Mouse (Mus musculus) liver, embryonic 11.5 days (tissue): ENCODE results near the gene Taf8. TPM values are rescaled to one million over a fixed set of nuclear protein-coding genes. Genes with fewer than 3 reads are reported as not detected.

Experiments
- ATAC-seq: fragments of 200-750 bp; cut with Nextera tagmentation; replicated peaks from 2 replicates; pipeline ENCODE4 v1.8.0; 2017; ENCODE audit warnings: moderate number of reproducible peaks, mild to moderate bottlenecking, moderate TSS enrichment, moderate library complexity; ENCODE audit not compliant: low FRiP score
- DNase-seq: peaks from one replicate; pipeline ENCODE4 v3.0.0-alpha.2; 2017; ENCODE audit warnings: low spot score
- H3K27ac ChIP-seq: fragments of 300-500 bp; sonication (generic); 2 replicates; pipeline ENCODE4 v1.5.1; 2014; ENCODE audit warnings: mild to moderate bottlenecking, low read depth, low read length, control low read depth
- H3K27me3 ChIP-seq: fragments of 300-500 bp; sonication (generic); replicated peaks from 2 replicates; pipeline ENCODE4 v1.6.1; 2014; ENCODE audit warnings: low read length, mixed read lengths; ENCODE audit not compliant: control insufficient read depth, insufficient read depth
- H3K36me3 ChIP-seq: fragments of 300-500 bp; sonication (generic); 2 replicates; pipeline ENCODE4 v1.6.1; 2014; ENCODE audit warnings: mild to moderate bottlenecking, low read length, moderate library complexity, mixed read lengths; ENCODE audit not compliant: control insufficient read depth, insufficient read depth
- H3K4me1 ChIP-seq: fragments of 300-500 bp; sonication (generic); replicated peaks from 2 replicates; pipeline ENCODE4 v1.6.1; 2014; ENCODE audit warnings: low read length, mixed read lengths; ENCODE audit not compliant: control insufficient read depth, insufficient read depth
- H3K4me2 ChIP-seq: fragments of 300-500 bp; sonication (generic); 2 replicates; pipeline ENCODE4 v1.6.1; 2014; ENCODE audit warnings: mild to moderate bottlenecking, control low read depth, moderate library complexity
- H3K4me3 ChIP-seq: fragments of 300-500 bp; sonication (generic); 2 replicates; pipeline ENCODE4 v1.5.1; 2014; ENCODE audit warnings: low read depth, low read length, control low read depth
- H3K9ac ChIP-seq: fragments of 300-500 bp; sonication (generic); 2 replicates; pipeline ENCODE4 v1.6.1; 2014; ENCODE audit warnings: low read depth, low read length, control low read depth
- H3K9me3 ChIP-seq: fragments of 300-500 bp; sonication (generic); 2 replicates; pipeline ENCODE4 v1.6.1; 2016; ENCODE audit warnings: low read length, inconsistent platforms, mixed read lengths; ENCODE audit not compliant: control insufficient read depth
- WGBS: fragments of 180-500 bp; shearing (Covaris S2); extraction: QIAGEN DNeasy Blood & Tissue Kit; methylation state at CpG from one replicate; pipeline ENCODE4 v1.1.7; 2014; 5-methylcytosine and 5-hydroxymethylcytosine counted together
- polyA plus RNA-seq: library from polyadenylated mRNA; unstranded; fragments of >200 nt; fragmentation: Nextera tagmentation; extraction: Ambion mirVana; gene quantifications from 2 replicates; pipeline ENCODE4 v1.2.1, GENCODE M21; 2014

Gene Taf8
- polyA plus RNA-seq, 1 experiment from 2014 or later = 20.7 TPM

DNA sequence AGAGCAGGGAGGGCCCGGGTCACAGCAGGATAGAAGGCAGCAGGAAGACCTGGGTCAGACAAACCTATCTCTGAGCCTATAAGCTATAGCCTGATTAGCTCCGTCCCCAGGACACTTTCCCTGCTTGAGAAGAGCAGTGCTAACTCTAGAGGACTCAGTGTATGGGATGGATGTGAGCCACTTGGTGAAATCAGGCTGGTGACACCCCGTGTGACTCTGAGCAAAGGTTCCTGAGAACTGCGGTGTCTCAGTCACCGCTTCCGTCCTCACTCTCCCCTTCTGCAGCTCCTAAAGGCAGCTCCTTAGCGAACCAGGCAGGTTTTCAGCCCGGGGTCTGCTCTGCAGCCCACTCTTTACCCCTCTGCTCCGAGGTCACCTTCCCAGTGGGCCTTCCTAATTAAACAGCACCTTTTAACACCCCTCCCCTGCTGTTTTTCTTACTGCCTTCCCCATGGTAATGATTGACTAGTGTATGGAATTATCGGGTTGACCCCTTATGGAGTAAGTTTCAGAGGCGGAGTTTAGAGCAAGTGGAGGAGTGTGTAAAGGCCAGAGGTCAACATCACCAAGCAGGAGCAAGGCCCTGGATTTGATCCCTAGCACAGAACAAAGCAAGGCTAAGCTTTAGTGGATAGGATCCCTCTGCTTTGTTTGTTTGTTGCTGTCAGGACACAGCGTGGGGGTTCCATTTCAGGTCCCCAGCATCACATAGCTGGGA is 37.7 kb downstream of the Taf8 start:
- Histone ChIP-seq H3K27me3 (peaks cover 37% of the 10 kb centered on the region), H3K4me3 (no peak overlapping the region), H3K4me2 (peak overlapping the region; percentile 7; the same call in 1 of the 2 replicates), H3K9ac (no peak overlapping the region), H3K4me1 (peaks cover 22% of the 10 kb centered on the region), H3K9me3 (no peaks in the 10 kb centered on the region), H3K36me3 (no peaks in the 10 kb centered on the region), H3K27ac (0 out of 2 replicates have a peak overlapping the region, but pooled peaks have one; percentile 1)
- WGBS = 52% methylated on average over 12 of the region's 12 CpGs
- no peak for DNase-seq
- no peak for ATAC-seq

GRCm38 (mm10) chr17:47462728-47463388 is 39.2 kb downstream of the Taf8 start:
- Histone ChIP-seq H3K4me1 (peaks cover 22% of the 10 kb centered on the region), H3K4me3 (no peak overlapping the region), H3K36me3 (no peaks in the 10 kb centered on the region), H3K27me3 (peaks cover 23% of the 10 kb centered on the region), H3K27ac (no peak overlapping the region), H3K4me2 (no peak overlapping the region), H3K9ac (no peak overlapping the region), H3K9me3 (no peaks in the 10 kb centered on the region)
- DNase-seq = no peak
- 56% methylated on average over 9 of the region's 9 CpGs for WGBS
- ATAC-seq = no peak

DNA sequence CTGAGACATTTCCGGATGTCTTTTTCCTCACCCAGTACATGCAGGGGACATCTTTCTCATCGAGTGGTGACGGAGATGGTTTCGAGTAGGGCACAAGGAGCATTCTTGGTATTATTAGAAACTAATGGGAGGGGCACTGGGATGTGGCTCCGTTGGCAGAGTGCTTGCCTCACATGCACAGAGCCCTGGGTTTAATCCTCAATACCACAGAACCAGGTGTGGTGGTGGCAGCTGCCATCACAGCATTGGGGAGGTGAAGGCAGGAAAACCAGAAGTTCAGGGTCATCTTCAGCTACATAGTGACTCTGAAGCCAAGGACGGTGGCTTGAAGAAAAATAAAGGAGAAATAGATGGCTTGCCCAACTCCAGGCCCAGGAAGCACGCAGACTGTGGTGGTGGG is 39.9 kb downstream of the Taf8 start:
- ATAC-seq = no peak
- Histone ChIP-seq H3K36me3 (no peaks in the 10 kb centered on the region), H3K4me1 (peaks cover 22% of the 10 kb centered on the region), H3K9ac (no peak overlapping the region), H3K4me2 (no peak overlapping the region), H3K27me3 (peaks cover 16% of the 10 kb centered on the region), H3K4me3 (no peak overlapping the region), H3K9me3 (no peaks in the 10 kb centered on the region), H3K27ac (no peak overlapping the region)
- no peak for DNase-seq
- WGBS = 70% methylated on average over 7 of the region's 7 CpGs

DNA sequence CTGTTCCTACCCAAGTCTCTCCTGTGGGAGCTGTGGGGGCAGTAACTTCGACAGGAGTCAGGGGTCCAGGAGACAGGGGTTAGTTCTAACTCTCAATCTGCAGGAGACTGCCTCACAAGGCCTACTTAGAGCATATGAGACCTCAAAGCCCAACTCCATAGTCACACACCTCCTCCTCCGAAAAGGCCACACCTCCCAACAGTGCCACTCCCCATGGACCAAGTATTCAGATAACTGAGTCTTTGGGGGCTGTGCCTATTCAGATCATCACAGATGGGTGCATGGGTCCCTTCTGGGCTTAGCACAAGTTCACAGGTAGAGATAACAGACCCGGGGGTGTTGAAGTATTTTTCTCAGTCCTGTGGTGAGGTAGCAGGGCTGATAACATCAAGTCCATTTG is 40.4 kb downstream of the Taf8 start:
- no peak overlapping the region for H3K27ac ChIP-seq
- H3K9ac ChIP-seq = no peak overlapping the region
- H3K9me3 ChIP-seq = no peaks in the 10 kb centered on the region
- H3K4me3 ChIP-seq = no peak overlapping the region
- WGBS = 43% methylated on average over 3 of the region's 3 CpGs
- ATAC-seq (peak; percentile 38; the same call in 1 of the 2 replicates), DNase-seq (no peak)
- no peaks in the 10 kb centered on the region for H3K36me3 ChIP-seq
- peaks cover 22% of the 10 kb centered on the region for H3K4me1 ChIP-seq
- H3K4me2 ChIP-seq = no peak overlapping the region
- peaks cover 11% of the 10 kb centered on the region for H3K27me3 ChIP-seq

DNA sequence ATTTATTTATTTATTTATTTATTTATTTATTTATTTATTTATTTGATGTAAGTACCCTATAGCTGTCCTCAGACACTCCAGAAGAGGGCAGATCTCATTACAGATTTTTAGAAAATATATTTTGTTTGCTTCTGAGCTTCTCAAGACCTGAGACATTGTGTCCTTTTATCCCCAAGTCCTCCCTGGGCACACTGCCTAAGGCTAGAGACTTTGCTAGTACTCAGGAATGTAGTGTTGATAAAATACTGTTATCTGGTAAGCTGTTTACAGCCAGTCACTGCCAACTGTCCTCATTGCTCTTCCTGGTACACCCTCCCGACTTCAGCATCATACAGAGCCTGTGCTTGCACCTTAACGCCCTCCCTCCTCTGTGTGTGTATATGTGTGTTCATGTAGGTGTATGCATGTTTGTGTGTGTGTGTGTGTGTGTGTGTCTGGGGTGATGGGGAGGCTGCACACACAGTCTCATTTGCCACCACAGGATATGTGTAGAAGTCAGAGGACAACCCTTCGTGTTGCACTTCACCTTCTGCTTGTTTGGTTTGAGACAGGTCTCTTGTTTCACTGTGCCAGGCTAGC is 42.7 kb downstream of the Taf8 start:
- ATAC-seq = no peak
- Histone ChIP-seq H3K4me1 (peaks cover 12% of the 10 kb centered on the region), H3K4me2 (no peak overlapping the region), H3K9me3 (no peaks in the 10 kb centered on the region), H3K9ac (no peak overlapping the region), H3K36me3 (no peaks in the 10 kb centered on the region), H3K27me3 (no peaks in the 10 kb centered on the region), H3K27ac (no peak overlapping the region), H3K4me3 (no peak overlapping the region)
- 52% methylated on average over 3 of the region's 3 CpGs for WGBS
- no peak for DNase-seq

- WGBS = 95% methylated on average over 2 of the region's 2 CpGs
- Histone ChIP-seq H3K4me2 (no peak overlapping the region), H3K27ac (no peak overlapping the region), H3K36me3 (no peaks in the 10 kb centered on the region), H3K27me3 (no peaks in the 10 kb centered on the region), H3K9ac (no peak overlapping the region), H3K4me1 (peaks cover 12% of the 10 kb centered on the region), H3K4me3 (no peak overlapping the region), H3K9me3 (no peaks in the 10 kb centered on the region)
- no peak for DNase-seq
- no peak for ATAC-seq
These were observed 43.2 kb downstream of the Taf8 start for GRCm38 (mm10) chr17:47458936-47459335.

DNA sequence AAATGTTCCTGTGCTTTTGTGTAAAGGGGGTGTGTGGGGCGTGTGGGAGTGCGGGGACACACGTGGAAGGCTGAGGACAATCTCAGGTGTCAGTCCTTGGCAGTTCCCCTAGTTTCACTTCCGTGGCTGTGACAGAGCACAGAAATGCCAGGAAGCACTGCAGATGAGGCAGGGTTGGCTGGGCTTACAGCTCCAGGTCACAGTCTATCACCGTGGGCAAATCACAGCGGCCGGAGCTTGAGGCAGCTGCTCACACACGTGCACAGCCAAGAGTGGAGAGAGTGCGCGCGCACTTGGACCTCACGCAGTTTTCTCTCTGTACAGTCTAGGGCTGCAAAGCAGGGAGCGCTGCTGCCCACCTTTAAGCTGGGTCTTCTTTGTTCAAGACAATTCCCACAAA is 43.8 kb downstream of the Taf8 start:
- no peak overlapping the region for H3K4me2 ChIP-seq
- DNase-seq = no peak
- H3K9ac ChIP-seq = no peak overlapping the region
- H3K4me3 ChIP-seq = no peak overlapping the region
- H3K4me1 ChIP-seq = peaks cover 14% of the 10 kb centered on the region
- no peaks in the 10 kb centered on the region for H3K36me3 ChIP-seq
- H3K27ac ChIP-seq = no peak overlapping the region
- H3K27me3 ChIP-seq = no peaks in the 10 kb centered on the region
- WGBS = 70% methylated on average over 13 of the region's 13 CpGs
- no peak for ATAC-seq
- H3K9me3 ChIP-seq = no peaks in the 10 kb centered on the region

DNA sequence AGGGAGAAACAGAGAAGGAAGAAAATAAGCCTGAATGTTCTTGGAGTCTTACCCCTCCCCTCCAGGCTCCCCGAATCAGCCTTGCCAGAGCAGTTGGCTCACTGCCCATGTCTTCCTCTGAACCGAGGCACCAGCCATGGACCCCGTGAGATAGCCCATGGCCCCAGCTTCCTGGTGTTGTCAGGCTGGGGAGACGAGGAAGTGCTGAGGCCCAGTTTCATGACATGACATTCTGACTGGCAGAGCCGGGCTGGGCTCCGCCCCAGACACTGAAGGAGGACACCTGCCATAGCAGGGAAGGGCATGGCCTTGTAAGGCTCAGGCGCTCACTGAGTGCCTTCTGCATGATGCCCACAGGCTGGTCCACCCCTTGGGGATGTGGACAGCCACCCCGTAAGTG is 47.4 kb downstream of the Taf8 start:
- Histone ChIP-seq H3K27ac (no peak overlapping the region), H3K4me3 (no peak overlapping the region), H3K27me3 (no peaks in the 10 kb centered on the region), H3K4me2 (peak overlapping the region; percentile 26; the same call in 1 of the 2 replicates), H3K9ac (peak overlapping the region; percentile 28; the same call in 1 of the 2 replicates), H3K4me1 (peaks cover 22% of the 10 kb centered on the region), H3K9me3 (no peaks in the 10 kb centered on the region), H3K36me3 (no peaks in the 10 kb centered on the region)
- no peak for DNase-seq
- 41% methylated on average over 8 of the region's 8 CpGs for WGBS
- ATAC-seq = peak; percentile 61
